Mouse (Mus musculus) CH12F3 (cell line): ENCODE measurements around the gene Arhgef16.

Experiments
- in situ Hi-C: fragments of 300-500 bp; cut with MboI; formaldehyde crosslinking; loops from 2 replicates; pipeline ENCODE4 v1.14.3; 2020; ENCODE audit warnings: low sequenced_read_pairs

The Arhgef16 gene

GRCm38 (mm10) chr4:154294262-154294731 lies 7.2 kb downstream of the Arhgef16 start:
- in situ Hi-C loops = no loop called here

- in situ Hi-C loops = no loop called here
Measured at GRCm38 (mm10) chr4:154293735-154294201, 7.7 kb downstream of the Arhgef16 start.

GRCm38 (mm10) chr4:154283671-154284070 lies 17.8 kb downstream of the Arhgef16 start:
- in situ Hi-C loops = no loop called here

GRCm38 (mm10) chr4:154279481-154279880 lies 22.0 kb downstream of the Arhgef16 start:
- in situ Hi-C loops = no loop called here

- in situ Hi-C loops = no loop called here
Measured at GRCm38 (mm10) chr4:154273000-154273399, 28.5 kb downstream of the Arhgef16 start.

GRCm38 (mm10) chr4:154269520-154269919 lies 32.0 kb downstream of the Arhgef16 start:
- in situ Hi-C loops = no loop called here

- in situ Hi-C loops = no loop called here
Measured at GRCm38 (mm10) chr4:154267511-154267910, 34.0 kb downstream of the Arhgef16 start.

GRCm38 (mm10) chr4:154262071-154262470 lies 39.4 kb downstream of the Arhgef16 start:
- in situ Hi-C loops = no loop called here

GRCm38 (mm10) chr4:154260755-154261154 lies 40.7 kb downstream of the Arhgef16 start:
- in situ Hi-C loops = no loop called here

- in situ Hi-C loops = no loop called here
Measured at GRCm38 (mm10) chr4:154252537-154253255, 48.8 kb downstream of the Arhgef16 start.

GRCm38 (mm10) chr4:154249316-154249715 lies 52.2 kb downstream of the Arhgef16 start:
- in situ Hi-C loops = no loop called here

- in situ Hi-C loops = no loop called here
Measured at GRCm38 (mm10) chr4:154248092-154248805, 53.2 kb downstream of the Arhgef16 start.

- in situ Hi-C loops = no loop called here
Measured at GRCm38 (mm10) chr4:154247207-154248091, 54.0 kb downstream of the Arhgef16 start.

- in situ Hi-C loops = no loop called here
Measured at GRCm38 (mm10) chr4:154246115-154247040, 55.1 kb downstream of the Arhgef16 start.

GRCm38 (mm10) chr4:154245342-154245741 lies 56.1 kb downstream of the Arhgef16 start:
- in situ Hi-C loops = no loop called here

- in situ Hi-C loops = no loop called here
Measured at GRCm38 (mm10) chr4:154240608-154241007, 60.9 kb downstream of the Arhgef16 start.

GRCm38 (mm10) chr4:154239199-154239598 lies 62.3 kb downstream of the Arhgef16 start:
- in situ Hi-C loops = no loop called here

GRCm38 (mm10) chr4:154237306-154237705 lies 64.2 kb downstream of the Arhgef16 start:
- in situ Hi-C loops = no loop called here

- in situ Hi-C loops = no loop called here
Measured at GRCm38 (mm10) chr4:154236893-154237292, 64.6 kb downstream of the Arhgef16 start.

GRCm38 (mm10) chr4:154236001-154236400 lies 65.5 kb downstream of the Arhgef16 start:
- in situ Hi-C loops = no loop called here
